Mouse (Mus musculus) natural killer cell, adult 2 months (primary cell): ENCODE results near the gene Cdca5.
"Not testable (repeated sequence)": the region's sequence is repeated elsewhere in the genome, so short reads cannot be mapped to it uniquely, and the experiment has no call there.

ENCODE experiments used
- DNase-seq, 2 experiments: peaks; one replicate each; pipeline ENCODE4 v3.0.0; 2022; ENCODE audit warnings: low spot score in 2 of 2

The Cdca5 gene

GRCm38 (mm10) chr19:6084478-6085248 lies at the start of gene Cdca5, which contains the start of gene Zfpl1:
Cdca5 (plus strand) TSS chr19:6084983.
Zfpl1 (minus strand) TSS chr19:6084956.
- DNase-seq: peak; percentile 94 to 96

- DNase-seq: no peak
Measured at GRCm38 (mm10) chr19:6035966-6036585, 48.7 kb upstream of the Cdca5 start.

GRCm38 (mm10) chr19:6037695-6038094 lies 47.1 kb upstream of the Cdca5 start:
- DNase-seq: no peak

- DNase-seq: no peak
Measured at GRCm38 (mm10) chr19:6038326-6038725, 46.5 kb upstream of the Cdca5 start.

GRCm38 (mm10) chr19:6040002-6040401 lies 44.8 kb upstream of the Cdca5 start:
- DNase-seq: no peak

- no peak for DNase-seq
Measured at GRCm38 (mm10) chr19:6042293-6042692, 42.5 kb upstream of the Cdca5 start.

- DNase-seq: not testable (repeated sequence)
Measured at GRCm38 (mm10) chr19:6044102-6044501, 40.7 kb upstream of the Cdca5 start.

GRCm38 (mm10) chr19:6045366-6046293 lies 39.2 kb upstream of the Cdca5 start:
- peak; percentile 58 to 60 for DNase-seq

GRCm38 (mm10) chr19:6046294-6047153 lies 38.3 kb upstream of the Cdca5 start, which contains the start of gene Syvn1:
Syvn1 (plus strand) TSS chr19:6046576.
- DNase-seq: peak; percentile 90 to 91

GRCm38 (mm10) chr19:6047154-6047898 lies 37.5 kb upstream of the Cdca5 start:
- DNase-seq: no peak

GRCm38 (mm10) chr19:6047899-6048166 lies 37.0 kb upstream of the Cdca5 start:
- no peak for DNase-seq

GRCm38 (mm10) chr19:6048681-6049410 lies 35.9 kb upstream of the Cdca5 start:
- DNase-seq: peak in 1 of 2 experiments; percentile 52

- DNase-seq: no peak
Measured at GRCm38 (mm10) chr19:6052516-6052915, 32.3 kb upstream of the Cdca5 start.

GRCm38 (mm10) chr19:6054296-6054695 lies 30.5 kb upstream of the Cdca5 start:
- DNase-seq: no peak

GRCm38 (mm10) chr19:6056696-6057095 lies 28.1 kb upstream of the Cdca5 start:
- DNase-seq: no peak

- DNase-seq: peak; percentile 98 to 99
Measured at GRCm38 (mm10) chr19:6057313-6058096, 27.3 kb upstream of the Cdca5 start, which contains the start of the genes Mrpl49 and Fau. Mrpl49 (minus strand) TSS chr19:6057785. Fau (plus strand) TSS chr19:6057844.

GRCm38 (mm10) chr19:6058513-6058912 lies 26.3 kb upstream of the Cdca5 start:
- DNase-seq: no peak

- DNase-seq: no peak
Measured at GRCm38 (mm10) chr19:6058966-6059365, 25.8 kb upstream of the Cdca5 start.

GRCm38 (mm10) chr19:6061021-6061533 lies 23.7 kb upstream of the Cdca5 start, which contains the start of gene Znhit2:
Znhit2 (plus strand) TSS chr19:6061192.
- DNase-seq: peak; percentile 92 to 93
